Mouse (Mus musculus) frontal cortex, postnatal 36 days (tissue): Measurements from ENCODE around the gene Hdac5.

ENCODE experiments used
- DNase-seq, 2 experiments: peaks; one replicate each; pipeline ENCODE4 v3.0.0; 2022; ENCODE audit warnings: low spot score in 2 of 2

The Hdac5 gene

GRCm38 (mm10) chr11:102215511-102215910 is 14.5 kb downstream of the Hdac5 start:
- DNase-seq = no peak

- DNase-seq = no peak
These were observed 15.4 kb downstream of the Hdac5 start for GRCm38 (mm10) chr11:102214430-102215156.

- no peak for DNase-seq
These were observed 18.0 kb downstream of the Hdac5 start for GRCm38 (mm10) chr11:102211936-102212341.

DNA sequence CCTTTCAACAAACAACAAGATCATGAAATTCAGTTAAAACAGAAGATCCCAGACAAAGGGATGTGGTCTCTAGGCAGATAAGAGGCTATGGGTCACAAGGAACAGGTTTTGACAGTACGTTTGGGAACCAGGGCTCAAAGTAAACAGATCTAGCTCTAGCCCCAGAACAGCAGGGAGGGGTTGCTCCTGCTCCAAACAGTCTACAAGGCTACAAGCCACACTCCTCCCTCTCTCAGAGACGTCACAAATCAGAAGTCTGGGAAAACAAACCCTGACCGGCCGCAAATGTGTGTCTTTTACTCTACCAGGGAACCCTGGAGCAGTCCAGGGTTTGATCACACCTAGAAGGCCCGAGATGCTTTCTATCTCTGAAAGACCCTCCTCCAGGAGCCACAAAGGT is 19.0 kb downstream of the Hdac5 start:
- DNase-seq = no peak

GRCm38 (mm10) chr11:102210185-102210584 is 19.8 kb downstream of the Hdac5 start:
- DNase-seq = no peak

- no peak for DNase-seq
These were observed 20.2 kb downstream of the Hdac5 start for GRCm38 (mm10) chr11:102209742-102210141.

DNA sequence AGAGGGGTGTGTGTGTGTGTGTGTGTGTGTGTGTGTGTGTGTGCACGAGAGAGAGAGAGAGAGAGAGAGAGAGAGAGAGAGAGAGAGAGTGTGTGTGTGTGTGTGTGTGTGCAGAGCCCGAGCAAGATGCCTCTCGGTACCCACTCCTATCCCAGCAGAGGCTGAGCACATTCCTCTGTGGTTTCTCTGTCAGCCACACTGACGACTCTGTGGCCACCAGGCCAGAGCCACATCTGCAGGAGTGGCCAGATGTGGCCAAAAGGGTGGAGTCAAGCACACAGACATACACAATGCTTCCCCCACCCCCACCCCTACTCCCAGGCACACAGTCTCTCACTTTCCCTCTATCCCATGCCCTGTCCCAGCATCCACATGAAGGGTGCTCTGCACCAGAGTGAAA is 21.1 kb downstream of the Hdac5 start:
- DNase-seq = no peak

DNA sequence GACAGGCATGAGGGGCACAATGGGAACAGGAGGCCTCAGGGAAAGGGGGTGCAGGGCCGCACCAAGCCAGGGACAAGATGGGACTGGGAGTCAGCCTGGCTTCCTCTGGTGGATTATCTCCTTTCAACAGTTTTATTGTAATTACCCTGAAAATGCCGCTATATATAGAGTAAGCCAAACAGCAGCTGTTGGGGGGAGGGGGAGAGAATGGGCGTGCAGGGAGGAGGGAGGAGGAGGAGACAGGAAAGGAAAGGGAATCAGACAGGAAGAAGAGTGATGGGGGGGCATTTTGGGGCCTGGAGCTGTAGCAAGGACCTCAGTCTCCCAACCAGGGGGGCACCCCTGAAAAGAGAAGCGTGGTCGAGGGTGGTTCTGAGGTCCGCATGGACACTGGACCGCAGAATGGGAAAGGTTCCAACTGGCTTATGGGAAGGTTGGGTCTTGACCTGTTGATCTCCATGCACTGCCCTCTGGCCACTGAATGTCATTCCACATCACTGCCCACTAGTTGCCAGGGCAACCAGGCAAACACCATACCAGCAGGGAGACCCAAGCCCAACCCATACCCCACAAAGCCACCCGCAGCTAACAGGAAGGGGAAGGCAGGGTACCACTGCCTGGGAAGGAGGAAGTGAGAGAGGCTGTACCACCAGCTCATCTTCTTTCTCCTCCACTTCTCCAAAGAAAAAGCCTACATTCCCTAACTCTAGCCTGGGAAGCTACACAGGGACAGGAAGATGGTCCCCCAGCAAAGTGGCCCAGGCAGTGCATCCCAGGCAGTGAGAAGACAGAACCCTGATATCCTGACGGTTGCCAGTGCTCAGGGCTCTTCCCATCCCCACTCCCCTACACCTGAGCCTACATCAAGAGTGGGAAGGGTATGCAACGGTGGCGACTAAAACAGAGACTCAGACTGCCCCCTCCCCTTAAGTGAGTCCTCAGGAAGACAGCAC is 21.9 kb downstream of the Hdac5 start:
- DNase-seq = peak in 1 of 2 experiments; percentile 43

DNA sequence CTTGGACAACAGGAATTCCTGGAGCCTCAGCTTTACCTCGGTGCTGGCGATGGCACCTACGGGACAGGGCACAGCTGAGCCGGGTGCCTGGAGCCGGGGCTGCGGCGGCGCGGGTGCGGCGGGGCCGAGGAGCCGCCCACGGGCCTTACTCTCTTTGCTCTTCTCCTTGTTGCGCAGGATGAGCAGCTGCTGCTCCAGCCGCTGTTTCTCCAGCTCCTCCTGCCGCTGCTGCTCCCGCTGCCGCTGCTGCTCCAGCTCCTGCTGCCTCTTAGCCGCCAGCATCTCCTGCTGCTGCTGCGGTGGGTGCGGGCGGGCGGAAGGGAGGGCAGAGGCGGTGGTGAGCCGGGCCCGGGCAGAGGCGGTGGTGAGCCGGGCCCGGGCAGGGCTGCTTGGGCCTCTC is 23.5 kb downstream of the Hdac5 start:
- no peak for DNase-seq

DNA sequence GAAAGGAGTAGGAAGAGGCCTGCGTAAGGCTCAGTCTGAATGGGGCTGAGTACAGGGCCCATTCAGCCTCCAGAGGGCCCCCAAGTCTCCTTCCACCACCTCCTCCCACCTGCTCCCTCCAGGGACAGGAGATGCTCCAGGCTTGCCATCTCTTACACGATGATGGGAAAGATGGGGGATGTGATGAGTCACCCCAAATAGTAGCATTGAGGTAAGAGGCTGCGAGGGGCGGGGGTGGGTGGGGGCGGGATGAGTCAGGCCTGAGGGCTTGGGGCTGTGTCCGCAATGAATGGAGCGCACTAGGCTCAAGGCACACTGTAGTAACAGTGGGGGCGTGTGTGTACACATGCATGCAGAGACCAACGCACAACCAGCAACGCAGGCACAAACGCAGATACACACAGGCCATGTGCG is 28.6 kb downstream of the Hdac5 start:
- peak in 1 of 2 experiments; percentile 61 for DNase-seq

DNA sequence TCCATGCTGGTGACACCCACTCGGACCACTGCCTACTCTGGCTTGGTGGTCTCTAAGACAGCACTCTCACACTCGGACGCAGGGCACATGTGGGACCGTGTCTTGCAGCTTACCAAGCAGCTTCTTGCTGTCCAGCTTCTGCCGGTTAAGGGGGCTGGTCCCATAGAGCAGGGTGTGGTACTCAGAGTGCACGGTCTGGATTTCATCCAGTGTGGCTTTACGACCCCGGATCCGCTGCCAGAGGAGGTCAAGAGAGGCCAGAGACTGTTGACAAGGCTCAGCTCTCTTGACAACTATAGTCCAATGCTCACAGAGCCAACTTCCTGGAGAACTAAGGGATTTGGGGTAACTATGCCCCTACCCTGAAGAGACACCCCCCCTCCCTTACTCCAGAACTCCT is 30.1 kb downstream of the Hdac5 start:
- no peak for DNase-seq

- no peak for DNase-seq
These were observed 31.7 kb downstream of the Hdac5 start for GRCm38 (mm10) chr11:102198245-102198644.

GRCm38 (mm10) chr11:102196018-102196797 is 33.8 kb downstream of the Hdac5 start:
- DNase-seq = peak in 1 of 2 experiments; percentile 53

GRCm38 (mm10) chr11:102193657-102194440 is 36.1 kb downstream of the Hdac5 start:
- no peak for DNase-seq

DNA sequence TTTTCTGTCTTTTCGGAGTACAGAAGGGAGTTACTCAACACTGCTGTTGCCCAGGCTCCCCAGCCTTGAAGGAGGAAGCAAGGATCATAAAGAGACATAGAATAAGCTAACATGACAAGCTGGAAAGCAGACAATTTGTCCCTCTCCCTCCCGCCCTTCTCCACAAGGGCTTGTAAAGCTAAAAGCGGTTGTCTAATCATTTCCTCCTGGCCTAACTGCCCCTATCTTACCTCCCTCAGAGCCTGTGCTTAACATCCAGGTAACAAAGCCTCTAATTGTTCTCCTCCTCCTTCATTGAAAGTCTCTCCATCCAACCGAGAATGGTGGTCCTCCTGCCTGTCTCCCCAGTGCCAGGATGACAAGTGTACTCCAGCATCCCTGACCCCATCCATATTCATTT is 39.1 kb downstream of the Hdac5 start:
- no peak for DNase-seq

GRCm38 (mm10) chr11:102189461-102190436 is 40.2 kb downstream of the Hdac5 start, which contains the start of gene G6pc3:
G6pc3 (plus strand) TSS chr11:102189620.
- DNase-seq = peak; percentile 84 to 93

DNA sequence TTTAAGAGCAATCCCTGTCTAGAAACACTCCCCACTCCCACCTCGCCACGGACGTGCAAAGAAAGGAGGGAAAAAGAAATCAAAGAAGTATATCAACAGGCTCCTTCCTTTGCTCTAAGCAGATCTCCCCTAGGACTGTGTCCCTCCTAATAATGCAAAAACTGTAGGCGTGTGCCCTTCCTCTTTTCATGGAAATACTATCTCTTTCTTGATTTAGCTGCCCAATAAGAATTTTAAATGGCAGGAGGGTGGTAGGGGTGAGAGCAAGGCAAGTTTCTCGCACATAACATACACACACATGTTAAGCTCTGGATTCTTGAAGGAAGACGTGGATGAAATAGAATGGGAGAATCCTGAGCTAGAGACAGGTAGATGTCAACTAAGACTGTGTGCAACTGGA is 41.0 kb downstream of the Hdac5 start:
- no peak for DNase-seq

DNA sequence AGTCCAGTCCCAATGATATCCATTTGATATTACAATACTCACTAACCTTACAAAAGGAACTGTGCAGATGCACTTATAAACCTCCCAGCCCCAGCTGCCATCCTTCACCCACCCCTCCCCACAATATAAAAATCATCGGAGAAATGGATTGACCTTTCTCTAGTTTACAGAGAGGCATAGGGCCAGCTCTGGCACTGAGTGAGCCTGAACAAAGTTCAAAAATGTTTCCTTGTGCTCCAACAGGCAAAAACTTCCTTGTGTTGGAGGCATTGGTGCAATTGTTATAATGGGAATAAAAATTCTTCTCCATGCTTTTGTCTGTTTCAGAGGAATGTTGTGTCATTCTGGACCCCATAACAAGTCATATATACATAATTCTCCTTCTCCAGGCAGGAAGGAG is 43.7 kb downstream of the Hdac5 start:
- DNase-seq = no peak

- DNase-seq = no peak
These were observed 44.3 kb downstream of the Hdac5 start for GRCm38 (mm10) chr11:102185677-102186076.
